Mouse (Mus musculus): Measurements from ENCODE around the gene Arhgap28. TPM values are rescaled to one million over a fixed set of nuclear protein-coding genes. Genes with fewer than 3 reads are reported as not detected.

Gene Arhgap28
- polyA plus RNA-seq (2012; rRNA removed) = 12.9 and 36.9 TPM in 2 replicates

GRCm38 (mm10) chr17:68003741-68004560 is at the start of gene Arhgap28:
TSS of gene Arhgap28 (minus strand) at chr17:68004120.

